Mouse (Mus musculus) heart, postnatal 0 days (tissue): Measurements from ENCODE around the gene Srbd1.

Experiments
- CTCF ChIP-seq: IDR thresholded peaks from 2 replicates; pipeline ENCODE4 v1.5.1; 2016; ENCODE audit warnings: antibody characterized with exemption, control low read depth, low read depth
- EP300 ChIP-seq: IDR thresholded peaks from 2 replicates; pipeline ENCODE4 v1.6.1; 2016; ENCODE audit warnings: antibody characterized with exemption, low read depth

DNA sequence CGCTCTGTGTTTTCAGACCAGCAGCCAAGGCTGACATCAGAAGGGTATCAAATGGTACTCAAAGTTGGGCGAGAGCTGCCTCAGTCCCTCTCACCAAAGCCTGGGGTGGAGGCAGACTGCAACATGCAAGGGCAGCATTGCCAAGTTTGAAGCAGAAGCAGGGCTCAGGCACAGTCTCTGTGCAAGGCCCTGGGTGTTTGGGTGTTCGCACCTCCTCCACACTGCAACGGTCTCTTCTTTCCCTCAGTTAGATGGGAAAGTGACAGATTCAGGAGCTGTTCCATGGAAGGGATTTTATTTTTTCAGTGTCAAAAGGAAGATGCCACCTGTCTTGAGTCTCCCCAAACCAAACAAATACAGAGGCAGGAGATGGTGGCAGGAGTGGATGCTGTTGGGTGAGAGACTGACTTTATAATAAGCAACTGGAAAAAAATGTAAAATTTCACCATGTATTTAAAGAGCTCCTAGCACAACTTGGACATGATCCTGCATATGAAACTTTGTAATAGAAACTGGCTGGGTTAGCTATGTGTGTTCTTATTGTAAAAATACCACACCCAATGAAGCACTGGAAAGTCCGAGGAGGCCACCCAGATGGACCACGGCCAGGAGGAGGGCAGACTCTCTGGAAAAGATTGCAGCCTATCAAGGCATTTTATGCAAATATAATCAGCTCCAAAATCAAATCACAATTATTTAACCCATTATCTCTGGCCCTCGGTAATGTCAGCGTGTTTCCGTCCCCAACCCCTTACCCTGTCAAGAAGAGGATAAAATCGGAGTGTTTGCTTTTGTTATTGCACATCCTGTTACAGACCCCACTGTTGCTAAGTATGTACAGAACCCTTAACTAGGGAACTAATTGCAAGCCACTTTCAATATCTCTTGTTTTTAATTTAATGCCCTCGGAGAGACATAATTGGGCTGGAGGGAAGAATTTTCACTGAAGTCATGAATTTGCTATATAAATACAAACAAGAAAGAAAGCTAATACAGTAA lies 195.8 kb downstream of the Srbd1 start:
- no peak for TF ChIP-seq CTCF
- no peak for TF ChIP-seq EP300
